Mouse (Mus musculus) G1E (cell line): ENCODE results near the gene Coro7.

Experiments used
- CTCF ChIP-seq: IDR thresholded peaks from 2 replicates; pipeline ENCODE4 v1.5.1; 2012; ENCODE audit warnings: low read depth, low read length, inconsistent platforms, mixed read lengths
- GATA1 ChIP-seq: IDR thresholded peaks from 2 replicates; pipeline ENCODE4 v1.6.1; 2012; ENCODE audit warnings: borderline replicate concordance, low read length, inconsistent platforms, mixed read lengths
- GATA2 ChIP-seq: IDR thresholded peaks from 2 replicates; pipeline ENCODE4 v1.6.1; 2012; ENCODE audit warnings: low read depth, low read length, inconsistent platforms, borderline replicate concordance
- TAL1 ChIP-seq: conservative IDR thresholded peaks from 2 replicates; pipeline ENCODE4 v1.6.1; 2012; ENCODE audit warnings: low read depth, low read length, inconsistent platforms, mixed read lengths

DNA sequence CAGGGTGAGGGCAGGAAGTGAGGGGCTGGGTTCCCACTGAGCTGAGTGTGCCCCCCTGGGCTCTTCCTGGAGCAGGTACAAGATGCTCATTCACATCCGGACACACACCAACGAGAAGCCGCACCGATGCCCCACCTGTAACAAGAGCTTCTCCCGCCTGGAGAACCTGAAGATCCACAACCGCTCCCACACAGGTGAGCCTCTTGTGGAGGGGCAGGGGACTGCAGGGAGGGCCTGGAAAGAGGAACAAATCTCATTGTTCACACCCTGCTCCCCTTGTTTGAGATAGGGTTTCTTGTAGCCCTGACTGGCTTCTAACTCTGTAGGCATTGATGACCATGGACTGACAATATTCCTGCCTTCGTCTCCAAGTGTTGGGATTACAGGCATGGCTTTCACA, 67.9 kb downstream of the Coro7 start:
- TF ChIP-seq CTCF: no peak
- TF ChIP-seq GATA1: no peak
- TF ChIP-seq TAL1: no peak
- no peak for TF ChIP-seq GATA2
